Mouse (Mus musculus): ENCODE results near the gene Pih1d3. TPM values are rescaled to one million over a fixed set of nuclear protein-coding genes. Genes with fewer than 3 reads are reported as not detected.
A peak's percentile ranks its signal among the peaks of the same experiment; 100 is the strongest.

Pih1d3 gene
- total RNA-seq, 2 experiments from 2014 or later, result not detected

DNA sequence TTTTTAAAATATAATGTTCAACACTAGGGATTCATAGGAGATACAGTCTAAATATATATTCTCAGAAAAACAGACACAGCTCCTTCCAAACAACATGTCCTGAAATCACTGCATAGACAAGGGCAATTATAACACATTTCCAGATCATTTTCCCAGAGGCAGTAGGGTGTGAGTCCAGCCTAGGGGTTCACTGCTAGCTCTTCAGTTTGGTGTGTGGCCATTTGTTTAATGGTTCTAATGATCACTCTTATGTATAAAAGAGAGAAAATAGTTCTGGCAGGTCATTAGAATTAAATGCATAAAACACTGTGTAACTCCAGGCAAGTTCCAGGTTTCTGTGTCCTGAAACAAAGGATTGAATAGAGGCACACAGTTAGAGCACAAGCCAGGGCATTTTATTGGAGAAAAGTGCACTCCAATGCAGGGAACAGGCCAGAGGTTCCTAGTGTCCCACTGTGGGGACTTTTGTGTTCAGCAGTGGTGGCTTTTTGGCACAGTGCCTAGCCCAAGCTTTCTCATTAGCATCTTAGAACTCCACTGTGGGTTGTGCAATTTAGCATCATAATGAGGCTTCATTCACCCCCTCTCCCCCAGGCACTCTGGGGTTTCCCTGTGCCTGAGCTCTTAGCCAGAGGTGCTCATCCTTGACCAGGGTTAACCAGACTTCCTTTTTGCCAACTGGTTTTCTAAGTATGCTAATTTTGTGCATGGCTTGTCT lies 10.8 kb downstream of the Pih1d3 start:
- intact Hi-C loops (cut with DNase I), result no loop called here
- H3K27ac ChIP-seq, result no peak overlapping the region
- TF ChIP-seq CTCF (IDR thresholded peaks at IDR 0.05), result no peak

DNA sequence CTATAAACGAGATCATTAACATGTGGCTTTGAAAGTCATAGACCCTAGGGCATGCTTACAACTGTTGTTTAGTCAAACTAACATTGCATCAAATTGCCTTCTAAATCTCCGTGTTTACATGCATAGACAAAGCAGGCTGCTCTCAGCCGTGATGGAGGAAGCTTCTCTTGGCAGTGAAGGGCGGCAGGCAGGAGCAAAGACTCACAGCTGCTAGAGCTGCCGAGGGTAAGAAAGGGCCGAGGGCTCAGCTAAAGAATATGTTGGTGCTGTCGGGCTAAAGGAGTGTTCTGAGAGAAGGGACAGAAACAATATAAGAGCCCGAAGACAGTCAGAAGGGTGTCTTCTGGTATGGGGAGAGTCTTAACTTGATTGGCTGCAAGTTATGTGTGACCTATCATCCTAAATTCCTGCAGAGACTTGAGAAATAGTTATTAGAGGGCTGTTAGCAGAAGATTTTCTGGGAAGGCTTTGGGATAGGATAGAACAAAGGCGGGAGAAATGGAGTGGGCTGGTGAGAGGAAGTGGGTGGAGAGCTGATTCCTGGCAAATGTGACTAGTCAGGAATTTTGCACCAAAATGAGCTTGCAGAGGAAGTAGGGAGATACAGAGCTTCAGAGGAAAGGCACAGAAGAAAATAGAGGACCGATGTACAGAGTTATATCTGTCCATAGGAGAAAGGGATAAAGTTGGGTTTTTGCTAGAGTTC lies 37.7 kb downstream of the Pih1d3 start:
- Histone ChIP-seq H3K4me3 (no peak overlapping the region), H3K27ac (no peak overlapping the region)
- intact Hi-C loops (cut with DNase I), result no loop called here
- TF ChIP-seq CTCF (IDR thresholded peaks at IDR 0.05), result no peak
- peak in 1 of 2 experiments; percentile 21 for DNase-seq (ENCODE audit: extremely low spot score in 1 of 2, low spot score in 2 of 2)

More for the DNA sequence above, 10.8 kb downstream of the Pih1d3 start:
- peak in 1 of 2 experiments; percentile 10 for DNase-seq (ENCODE audit: extremely low spot score in 1 of 2, low spot score in 2 of 2)
- no peak overlapping the region for H3K4me3 ChIP-seq

Other genes with a start within 250 kb of the Pih1d3 start
- not detected for gene AC153137.1, start 244.9 kb upstream of the Pih1d3 start, total RNA-seq (2021)
- not detected for gene Lgsn, start 46.4 kb upstream of the Pih1d3 start, total RNA-seq (2021)
- not detected for gene 4931428L18Rik, start 154 bp upstream of the Pih1d3 start, total RNA-seq (2021)